Mouse (Mus musculus) cerebellum, adult 2 months (tissue): ENCODE results near the gene Ereg. TPM values are rescaled to one million over a fixed set of nuclear protein-coding genes. Genes with fewer than 3 reads are reported as not detected.
A peak's percentile ranks its signal among the peaks of the same experiment; 100 is the strongest.

Experiments
- DNase-seq, 2 experiments: peaks; one replicate each; pipeline ENCODE4 v3.0.0; 2021
- H3K27ac ChIP-seq: fragments of 200-500 bp; 2 replicates; pipeline ENCODE4 v1.5.1; 2012; ENCODE audit warnings: low read length, control low read depth, inconsistent platforms; ENCODE audit not compliant: insufficient read depth
- H3K27me3 ChIP-seq: fragments of 200-500 bp; 2 replicates; pipeline ENCODE4 v1.6.1; 2012; ENCODE audit warnings: inconsistent platforms, mild to moderate bottlenecking, low read length, moderate library complexity; ENCODE audit not compliant: control insufficient read depth, insufficient read depth
- H3K4me1 ChIP-seq: fragments of 200-500 bp; 2 replicates; pipeline ENCODE4 v1.6.1; 2011; ENCODE audit warnings: low read length; ENCODE audit not compliant: control insufficient read depth, insufficient read depth
- H3K4me3 ChIP-seq: fragments of 200-500 bp; replicated peaks from 2 replicates; pipeline ENCODE3; 2011; ENCODE audit warnings: mild to moderate bottlenecking, low read depth, low read length, control low read depth; ENCODE audit not compliant: insufficient read depth
- CTCF ChIP-seq: fragments of 200-500 bp; IDR thresholded peaks from 2 replicates; pipeline ENCODE4 v1.5.1; 2011; ENCODE audit warnings: low read depth, mild to moderate bottlenecking, control low read depth, low read length, moderate library complexity, borderline replicate concordance; ENCODE audit not compliant: insufficient read depth
- POLR2A ChIP-seq: fragments of 200-500 bp; IDR thresholded peaks from 2 replicates; pipeline ENCODE4 v1.6.1; 2011; ENCODE audit warnings: low read length, control low read depth, borderline replicate concordance; ENCODE audit not compliant: insufficient read depth
- WGBS: fragments of 180-500 bp; shearing (Covaris S2); methylation state at CpG from one replicate; pipeline ENCODE4 v1.1.7; 2018; 5-methylcytosine and 5-hydroxymethylcytosine counted together
- polyA plus RNA-seq: library from polyadenylated mRNA; depleted of rRNA; stranded (reverse); fragments of >200 nt; gene quantifications from 2 replicates; pipeline ENCODE4 v1.2.3, GENCODE M21; 2012; rRNA removed

Gene Ereg
- not detected in 2 replicates for polyA plus RNA-seq

GRCm38 (mm10) chr5:91074450-91074950 lies at the start of gene Ereg:
Gene Ereg (plus strand): TSS chr5:91074622.
- Histone ChIP-seq H3K27ac (no peak within 1 kb of the TSS), H3K4me3 (no peak within 1 kb of the TSS), H3K4me1 (no peaks in the 10 kb centered on the region), H3K27me3 (no peaks in the 10 kb centered on the region)
- WGBS, result 1% methylated on average over 25 of the region's 25 CpGs
- no peak for DNase-seq
- TF ChIP-seq CTCF (no peak), POLR2A (no peak)

DNA sequence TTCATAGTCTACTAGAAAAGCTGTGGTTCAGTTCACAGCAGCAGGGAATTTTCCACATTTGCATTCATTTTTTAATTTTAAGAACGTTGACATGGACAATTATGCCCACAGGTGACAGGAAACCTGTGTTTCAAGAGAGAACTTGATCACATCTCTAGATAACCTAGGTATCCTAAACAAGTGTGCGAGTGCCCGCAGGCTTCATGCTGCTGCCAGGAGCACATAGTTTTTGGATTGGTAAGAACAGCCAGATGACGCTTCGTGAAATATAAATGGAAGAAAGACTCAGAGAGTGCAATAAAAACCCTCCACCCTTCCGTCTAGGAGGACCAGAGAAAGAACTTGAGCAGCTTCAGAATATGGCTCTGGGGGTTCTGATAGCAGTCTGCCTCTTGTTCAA lies 47.3 kb upstream of the Ereg start, which contains the start of gene Epgn:
Gene Epgn (plus strand): TSS at position 301 of the 400 bp plus-strand sequence.
- Histone ChIP-seq H3K27me3 (no peaks in the 10 kb centered on the region), H3K27ac (no peak within 1 kb of the TSS), H3K4me1 (no peaks in the 10 kb centered on the region), H3K4me3 (no peak within 1 kb of the TSS)
- no peak for DNase-seq
- WGBS, result 68% methylated on average over 6 of the region's 6 CpGs
- TF ChIP-seq POLR2A, result no peak
- TF ChIP-seq CTCF, result no peak

DNA sequence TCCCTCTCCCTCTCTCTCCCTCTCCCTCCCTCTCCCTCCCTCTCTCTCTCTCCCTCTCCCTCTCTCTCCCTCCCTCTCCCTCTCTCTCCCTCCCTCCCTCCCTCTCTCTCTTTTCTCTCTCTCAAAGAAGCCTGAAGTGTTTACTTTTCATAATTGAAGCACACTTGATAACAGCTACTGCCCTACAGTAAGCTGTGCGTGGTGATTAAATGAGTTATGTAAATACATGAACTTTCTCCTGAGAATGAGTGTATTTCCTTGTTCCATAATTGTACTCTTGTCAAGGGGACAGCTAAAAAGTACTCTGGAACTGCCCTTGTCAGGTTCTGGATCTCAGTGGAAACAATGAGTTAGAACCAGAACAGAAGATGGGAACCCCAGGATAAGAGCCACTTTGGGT lies 46.6 kb upstream of the Ereg start:
- H3K4me1 ChIP-seq, result no peaks in the 10 kb centered on the region
- 90% methylated on average over 1 of the region's 1 CpGs for WGBS
- H3K27ac ChIP-seq, result no peak overlapping the region
- no peak overlapping the region for H3K4me3 ChIP-seq
- DNase-seq, result no peak
- TF ChIP-seq POLR2A (no peak), CTCF (no peak)
- no peaks in the 10 kb centered on the region for H3K27me3 ChIP-seq

DNA sequence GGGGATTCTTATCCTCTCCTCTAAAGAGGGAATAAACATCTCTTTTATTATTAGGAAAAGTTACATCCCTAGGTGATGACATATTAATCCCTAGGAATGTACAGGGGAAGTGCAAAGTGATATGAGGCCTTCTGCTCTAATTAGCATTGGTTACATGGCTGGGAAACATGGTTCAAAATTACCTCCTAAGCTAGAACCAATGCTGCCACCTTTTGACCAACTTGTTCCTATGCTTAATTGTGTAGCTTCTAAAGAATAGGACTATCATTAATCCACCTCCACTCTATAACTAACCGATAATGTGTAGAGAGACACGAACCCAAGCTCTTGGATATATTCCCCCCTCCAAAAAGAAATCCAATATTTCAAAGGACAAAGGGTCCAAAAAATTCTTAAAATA lies 43.8 kb upstream of the Ereg start:
- Histone ChIP-seq H3K4me3 (no peak overlapping the region), H3K27me3 (no peaks in the 10 kb centered on the region), H3K27ac (no peak overlapping the region), H3K4me1 (no peaks in the 10 kb centered on the region)
- TF ChIP-seq POLR2A, result no peak
- no peak for TF ChIP-seq CTCF
- 86% methylated on average over 2 of the region's 2 CpGs for WGBS
- no peak for DNase-seq

- no peak overlapping the region for H3K27ac ChIP-seq
- no peaks in the 10 kb centered on the region for H3K27me3 ChIP-seq
- TF ChIP-seq POLR2A, result no peak
- no peak for TF ChIP-seq CTCF
- H3K4me1 ChIP-seq, result no peaks in the 10 kb centered on the region
- H3K4me3 ChIP-seq, result no peak overlapping the region
- WGBS, result 92% methylated on average over 2 of the region's 2 CpGs
- DNase-seq, result no peak
Observed at GRCm38 (mm10) chr5:91035341-91035740, 39.1 kb upstream of the Ereg start.

DNA sequence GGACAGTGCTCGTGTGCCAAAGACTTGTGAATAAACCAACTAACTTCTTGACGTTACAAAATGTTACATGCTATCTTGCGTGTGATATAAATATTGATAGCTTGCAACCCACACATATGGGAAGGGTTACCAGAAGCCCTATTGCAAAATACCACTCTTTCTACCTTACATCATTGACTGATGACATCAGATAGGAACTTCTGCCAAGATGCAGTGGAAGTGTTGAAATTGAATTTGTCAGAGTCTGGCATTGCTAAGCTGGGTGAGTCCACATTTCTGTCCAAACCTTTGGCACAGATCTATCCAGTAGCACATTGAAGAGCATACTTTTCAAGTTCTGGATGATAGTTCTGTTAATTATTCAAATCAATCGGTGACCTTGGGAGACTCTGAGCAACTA lies 37.8 kb upstream of the Ereg start:
- 94% methylated on average over 4 of the region's 4 CpGs for WGBS
- no peak overlapping the region for H3K27ac ChIP-seq
- H3K27me3 ChIP-seq, result no peaks in the 10 kb centered on the region
- DNase-seq, result no peak
- no peak overlapping the region for H3K4me3 ChIP-seq
- no peaks in the 10 kb centered on the region for H3K4me1 ChIP-seq
- TF ChIP-seq CTCF (no peak), POLR2A (no peak)

- H3K27ac ChIP-seq, result no peak overlapping the region
- no peak for DNase-seq
- H3K27me3 ChIP-seq, result no peaks in the 10 kb centered on the region
- H3K4me1 ChIP-seq, result no peaks in the 10 kb centered on the region
- TF ChIP-seq CTCF, result no peak
- no peak for TF ChIP-seq POLR2A
- no peak overlapping the region for H3K4me3 ChIP-seq
- WGBS, result 30% methylated on average over 2 of the region's 2 CpGs
Observed at GRCm38 (mm10) chr5:91037756-91038155, 36.7 kb upstream of the Ereg start.

DNA sequence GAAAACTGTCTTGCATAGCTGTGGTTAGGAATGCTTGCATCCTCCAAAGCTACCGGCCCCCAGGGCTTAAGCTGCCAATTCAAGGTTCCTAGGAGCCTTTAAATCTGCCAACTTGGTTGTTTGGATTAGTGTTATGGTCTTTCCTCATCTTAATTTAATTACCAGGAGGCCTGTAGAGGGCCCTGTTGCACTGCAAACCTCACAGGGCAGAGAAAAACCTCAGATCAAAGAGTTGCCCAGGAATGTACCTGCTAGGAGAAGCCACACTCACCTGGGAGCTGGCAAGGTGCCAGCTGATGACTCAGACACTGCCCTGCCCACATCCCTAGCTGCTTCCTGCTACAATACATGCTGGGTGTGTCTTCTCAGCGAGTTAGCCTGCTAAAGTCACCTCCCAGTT lies 35.9 kb upstream of the Ereg start:
- WGBS, result 10% methylated on average over 2 of the region's 2 CpGs
- DNase-seq, result peak; percentile 12 to 18
- Histone ChIP-seq H3K4me1 (no peaks in the 10 kb centered on the region), H3K4me3 (no peak overlapping the region), H3K27me3 (no peaks in the 10 kb centered on the region), H3K27ac (no peak overlapping the region)
- no peak for TF ChIP-seq POLR2A
- peak; percentile 16; the same call in 1 of the 2 replicates for TF ChIP-seq CTCF
